Mouse (Mus musculus) layer of hippocampus, adult 11-12 months (tissue): ENCODE data around the gene Dnttip2.

ENCODE experiments used
- DNase-seq: peaks from one replicate; pipeline ENCODE4 v3.0.0; 2022; ENCODE audit warnings: low spot score

The Dnttip2 gene

DNA sequence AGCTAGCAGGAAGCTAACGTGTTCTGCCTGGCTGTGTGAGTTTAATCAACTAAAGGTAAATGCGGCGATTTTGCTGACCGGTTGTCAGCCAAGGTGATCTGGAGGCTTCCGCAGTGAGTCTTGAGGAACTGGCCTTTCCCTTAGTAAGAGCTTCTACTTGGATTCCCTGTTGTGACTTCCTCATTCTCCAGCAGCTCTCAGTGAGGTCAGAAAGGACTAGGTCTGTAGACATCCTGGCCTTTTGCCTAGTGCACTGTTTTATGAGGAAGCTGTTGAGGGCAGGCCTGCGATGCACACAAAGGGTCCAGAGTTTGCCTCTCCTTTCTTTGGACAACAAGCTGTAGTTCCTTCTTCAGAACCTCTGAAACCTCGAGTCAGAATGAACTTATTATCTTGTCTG lies 16.5 kb downstream of the Dnttip2 start:
- DNase-seq: peak; percentile 51

DNA sequence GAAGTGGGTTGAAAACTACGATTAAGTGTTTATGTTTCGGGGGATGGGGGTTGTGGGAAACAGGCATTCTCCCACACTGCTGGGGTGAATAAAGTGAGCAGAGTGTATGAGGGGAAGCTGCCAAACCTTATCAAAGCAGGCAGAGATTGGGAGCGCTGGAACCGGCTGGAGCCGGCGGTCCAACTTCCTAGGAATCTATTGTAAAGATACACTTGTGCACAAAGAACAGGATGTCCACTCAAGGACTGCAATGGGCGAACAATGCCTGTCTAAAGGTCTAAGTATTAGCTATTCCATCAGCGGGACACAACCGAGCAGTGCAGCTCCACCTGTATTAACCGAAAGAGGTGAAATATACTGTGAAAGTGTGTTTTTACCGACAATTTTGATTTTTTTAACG lies 17.6 kb downstream of the Dnttip2 start:
- DNase-seq: no peak

DNA sequence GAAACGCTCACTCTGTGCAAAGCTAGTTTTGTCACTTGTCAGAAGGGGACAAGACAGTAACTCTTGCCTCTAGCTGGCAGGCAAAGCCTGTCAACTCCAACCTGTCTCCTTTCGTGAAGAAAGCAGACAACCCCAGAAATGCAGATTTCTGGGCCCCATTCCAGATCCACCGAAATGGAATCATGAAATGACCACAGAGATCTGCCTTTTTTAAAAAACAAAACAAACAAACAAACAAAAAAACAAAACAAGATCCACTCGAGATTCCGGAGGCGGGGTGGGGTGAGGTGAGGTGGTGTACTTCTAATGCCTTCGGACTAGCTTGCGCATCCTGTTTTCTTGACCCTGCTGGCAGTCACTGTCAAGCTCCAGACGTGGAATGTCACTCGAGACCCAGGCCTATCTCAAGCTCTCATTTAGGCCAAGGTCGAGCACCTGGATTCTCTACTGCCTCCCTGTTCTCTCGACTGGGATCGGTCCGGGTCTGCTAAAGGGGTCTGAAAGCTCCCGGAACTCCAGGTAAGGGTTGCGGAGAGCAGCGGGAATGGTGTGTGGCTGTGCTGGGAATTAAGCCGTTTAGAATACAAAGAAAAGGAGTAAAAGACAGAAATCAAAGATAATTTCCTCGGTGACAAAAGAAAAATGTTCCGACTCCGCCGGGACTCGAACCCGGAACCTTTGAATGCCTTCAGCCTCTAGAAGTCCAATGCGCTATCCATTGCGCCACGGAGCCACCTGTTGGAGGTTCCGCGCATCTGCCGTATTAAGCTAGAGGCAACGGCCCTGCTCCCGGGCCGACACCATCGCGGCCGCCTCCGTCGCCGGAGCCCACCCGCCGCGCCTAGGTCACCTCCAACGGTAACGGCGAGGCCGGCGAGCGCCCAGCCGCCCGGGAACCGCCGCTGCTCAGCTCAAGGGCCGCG lies 18.4 kb downstream of the Dnttip2 start:
- DNase-seq: peak; percentile 94

DNA sequence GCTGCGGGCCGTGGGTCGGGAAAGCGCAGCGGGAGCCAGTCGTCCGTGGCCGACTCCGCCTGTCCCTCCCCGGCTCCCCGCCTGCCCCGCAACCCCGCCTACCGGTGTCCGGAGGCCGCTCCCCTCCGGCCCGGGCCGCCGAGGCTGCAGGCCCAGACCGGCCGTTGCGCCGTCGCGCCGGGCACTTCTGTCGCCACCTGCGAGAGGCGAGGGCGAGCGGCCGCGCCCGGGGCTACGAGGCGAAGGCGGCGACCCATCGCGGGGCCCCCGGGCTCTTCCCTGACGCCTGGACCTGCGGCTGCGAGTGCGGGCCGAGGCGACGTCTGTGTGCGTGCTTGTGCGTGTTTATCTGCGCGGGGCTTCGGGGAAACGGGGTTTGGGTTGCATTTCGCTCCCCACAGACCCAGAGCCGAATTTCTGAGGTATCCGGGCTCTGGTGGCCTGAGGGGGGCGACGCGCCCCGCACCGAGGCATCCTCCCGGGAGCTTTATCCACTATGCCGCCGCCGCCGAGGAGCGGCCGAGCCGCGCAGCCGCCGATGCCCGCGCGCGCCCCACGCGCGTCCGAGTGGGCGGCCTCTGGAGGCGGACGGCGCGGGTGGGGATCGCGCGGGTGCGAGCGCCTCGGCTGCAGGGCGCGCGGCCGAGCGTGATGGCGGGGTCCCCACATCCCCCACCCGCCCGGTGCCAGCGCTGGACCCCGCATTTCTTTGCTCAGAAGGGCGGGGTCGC lies 19.2 kb downstream of the Dnttip2 start:
- DNase-seq: no peak

DNA sequence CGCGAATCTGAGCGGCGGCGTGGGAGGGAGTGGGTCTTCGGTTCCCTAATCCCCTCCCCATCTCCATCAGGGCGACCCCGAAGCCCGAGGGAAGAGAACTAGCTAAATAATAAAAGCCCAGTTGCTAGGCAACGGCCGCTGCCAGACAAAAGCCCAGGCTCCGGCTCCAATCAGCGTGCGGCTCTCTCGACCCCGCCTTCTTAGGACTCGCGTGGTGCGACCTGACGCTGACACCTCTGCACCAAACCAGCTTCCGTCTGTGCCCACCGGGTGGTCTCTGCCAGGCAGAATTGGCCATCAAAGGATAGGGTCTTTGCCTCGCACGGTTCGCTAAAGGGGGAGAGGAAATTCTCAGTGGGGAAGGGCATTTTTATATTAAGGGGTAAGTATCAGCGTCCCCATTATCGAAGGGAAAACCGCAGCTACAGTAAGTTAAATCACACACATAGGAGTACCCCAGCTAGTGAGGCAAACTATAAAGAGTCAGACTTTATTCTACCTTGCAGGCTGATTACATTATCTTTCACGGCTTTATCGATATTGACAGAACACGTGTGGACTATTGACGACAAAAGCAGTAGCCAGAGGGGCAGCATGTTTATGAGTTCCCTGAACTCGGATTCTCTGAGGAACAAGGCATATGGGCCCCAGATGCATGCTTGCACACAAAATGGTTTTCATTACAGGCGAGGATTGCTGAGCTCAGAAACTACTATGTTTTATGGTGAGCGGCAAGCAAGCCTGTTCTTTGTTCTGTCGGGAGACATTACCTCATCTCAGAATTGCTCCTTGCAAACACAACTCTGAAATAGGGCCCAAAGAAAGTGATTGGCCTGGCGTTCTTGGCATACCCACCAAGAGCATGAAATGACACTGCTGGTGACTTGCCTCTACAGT lies 20.0 kb downstream of the Dnttip2 start, which contains the start of gene Bcar3:
Gene Bcar3 (plus strand): TSS at position 183 of the 897 bp plus-strand sequence.
- DNase-seq: peak; percentile 96

DNA sequence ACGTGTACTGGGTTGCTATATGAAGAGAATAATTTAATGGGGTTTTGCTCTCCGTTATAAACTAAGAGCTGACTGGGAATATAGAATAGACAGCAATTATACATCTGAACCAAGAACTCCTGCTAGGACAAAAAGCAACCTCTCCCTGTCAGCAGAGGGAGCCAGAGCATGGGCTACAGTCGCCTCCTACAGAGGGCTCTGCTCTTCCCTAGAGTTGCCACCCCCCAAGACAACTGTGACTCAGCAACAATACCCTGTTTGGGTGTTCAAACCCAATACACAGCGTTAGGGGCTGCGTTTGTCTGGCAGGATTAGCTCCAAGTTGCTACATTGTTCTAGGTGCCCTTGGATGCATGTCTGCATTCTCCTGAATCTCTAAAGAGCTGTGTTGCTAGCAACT lies 21.3 kb downstream of the Dnttip2 start:
- peak; percentile 63 for DNase-seq

DNA sequence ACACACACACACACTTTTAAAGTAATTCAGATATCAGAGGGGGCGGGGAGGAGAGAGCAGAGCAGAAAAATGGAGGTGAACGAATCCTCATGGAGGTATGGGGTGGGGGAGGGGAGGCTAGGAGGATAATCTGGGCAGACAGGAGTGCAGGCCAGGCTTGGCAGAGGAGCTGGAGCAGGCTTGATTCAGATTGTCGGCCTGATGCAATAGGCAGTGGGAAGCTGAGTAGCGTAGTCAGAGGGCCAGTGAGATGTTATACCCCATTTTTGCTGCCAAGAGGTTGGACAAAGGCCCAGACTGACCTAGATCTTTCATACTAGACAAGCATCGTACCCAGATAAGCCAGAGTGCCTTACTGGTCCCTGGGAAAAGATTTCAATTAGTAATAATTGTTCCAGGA lies 22.8 kb downstream of the Dnttip2 start:
- DNase-seq: no peak

DNA sequence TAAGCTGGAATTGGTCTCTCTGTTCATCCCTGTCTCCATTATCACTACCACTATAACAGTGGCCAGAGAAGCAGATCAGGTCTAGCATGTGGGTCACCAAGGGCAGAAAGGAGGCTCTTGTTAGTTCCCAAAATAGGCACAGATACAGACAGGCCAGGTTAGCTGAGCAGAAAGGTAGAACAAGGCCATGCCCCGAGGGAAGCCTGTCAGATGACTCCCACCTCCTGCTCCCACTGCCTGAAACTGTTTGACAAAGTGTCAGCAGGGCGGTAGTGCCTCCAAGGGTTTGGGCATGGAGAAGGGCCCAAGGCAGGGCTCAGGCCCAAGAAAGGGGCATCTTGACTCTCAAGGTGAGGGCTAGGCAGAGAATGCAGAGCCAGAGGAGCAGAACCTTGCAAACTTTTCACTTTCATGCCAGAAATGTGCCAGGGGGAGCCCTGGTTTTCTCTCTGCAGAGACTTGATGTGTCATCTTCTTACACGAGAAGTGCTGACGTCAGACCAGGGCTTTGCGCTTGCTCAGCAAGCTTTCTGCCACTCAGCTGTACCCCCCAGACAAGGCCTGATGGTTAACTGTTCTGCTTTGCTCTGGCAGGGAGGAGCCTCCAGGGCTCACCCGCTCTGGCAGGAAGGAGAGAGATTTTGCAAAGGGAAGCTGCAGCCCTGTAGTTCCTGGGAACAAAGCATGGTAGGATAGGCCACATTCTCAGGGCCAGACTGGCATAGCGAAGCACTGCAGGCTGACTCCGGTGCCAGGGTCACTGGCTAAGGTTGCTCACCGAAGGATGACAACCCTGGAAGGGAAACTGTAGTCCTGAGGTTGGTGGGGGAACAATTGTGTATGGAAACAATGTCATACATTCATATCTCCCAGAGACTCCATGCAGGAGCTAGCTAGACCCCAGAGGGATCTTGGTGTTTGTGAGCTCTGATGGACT lies 27.1 kb downstream of the Dnttip2 start:
- DNase-seq: peak; percentile 77

DNA sequence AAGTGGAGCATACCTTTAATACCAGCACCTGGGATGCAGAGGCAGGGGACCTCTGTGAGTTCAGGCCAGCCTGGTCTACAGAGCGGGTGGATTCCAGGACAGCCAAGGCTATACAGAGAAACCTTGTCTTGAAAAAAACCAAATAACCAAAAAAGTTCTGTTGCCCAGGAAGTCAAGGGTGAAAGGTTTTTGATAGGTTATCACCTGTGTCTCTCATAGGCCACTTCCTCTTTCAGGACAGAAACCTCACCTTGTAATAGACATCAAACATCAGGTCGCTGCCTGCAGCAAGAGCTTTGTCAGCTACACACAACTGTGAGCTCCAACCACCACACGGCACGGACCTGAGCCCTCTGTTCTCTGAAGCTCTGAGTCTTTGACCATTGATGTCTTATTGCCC lies 30.4 kb downstream of the Dnttip2 start:
- no peak for DNase-seq

DNA sequence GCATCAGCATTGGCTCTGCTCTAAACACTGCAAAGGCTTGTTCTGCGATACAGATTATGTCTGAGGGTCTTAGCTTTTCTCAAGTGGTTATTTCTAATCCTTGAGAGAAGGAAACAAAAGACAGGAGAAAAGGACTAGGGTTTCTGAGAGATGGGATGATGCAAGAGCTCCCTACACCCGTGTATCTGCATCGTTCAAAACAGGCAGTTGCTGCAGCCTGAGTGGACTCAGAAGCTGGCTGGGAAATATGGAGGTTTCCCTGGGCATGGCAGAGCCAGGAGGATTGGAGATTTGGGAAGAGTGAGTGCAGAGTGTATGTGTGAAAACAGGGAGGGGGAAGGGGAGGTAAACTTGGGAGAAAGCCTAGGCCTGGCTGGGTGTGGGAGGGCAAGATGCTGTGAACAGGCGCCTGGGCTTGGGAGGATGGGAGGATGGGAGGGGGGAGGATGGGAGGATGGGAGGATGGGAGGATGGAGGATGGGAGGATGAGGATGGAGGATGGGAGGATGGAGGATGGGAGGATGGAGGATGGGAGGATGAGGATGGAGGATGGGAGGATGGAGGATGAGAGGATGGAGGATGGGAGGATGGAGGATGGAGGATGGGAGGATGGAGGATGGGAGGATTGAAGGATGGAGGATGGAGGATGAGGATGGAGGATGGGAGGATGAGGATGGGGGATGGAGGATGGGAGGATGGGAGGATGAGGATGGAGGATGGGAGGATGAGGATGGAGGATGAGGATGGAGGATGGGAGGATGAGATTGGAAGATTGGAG lies 33.9 kb downstream of the Dnttip2 start:
- no peak for DNase-seq

DNA sequence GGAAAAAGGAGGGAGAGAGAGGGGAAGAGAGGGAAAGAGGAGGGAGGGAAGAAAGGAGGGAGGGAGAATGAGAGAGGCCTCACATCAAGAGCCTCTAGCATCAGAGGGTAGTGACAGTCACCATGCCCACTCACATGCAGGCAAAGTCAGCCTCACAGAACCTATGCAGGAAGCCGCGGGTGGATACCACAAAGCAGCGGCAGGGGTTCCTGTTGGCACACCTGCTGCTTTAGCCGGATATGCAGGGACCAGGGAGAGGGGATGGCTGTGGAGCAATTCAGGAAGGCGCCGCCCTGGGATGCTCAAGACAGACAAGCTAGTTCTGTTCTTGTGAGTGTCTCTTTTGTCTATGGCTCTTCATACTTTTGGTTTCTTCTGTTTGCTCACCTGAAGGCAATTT lies 34.8 kb downstream of the Dnttip2 start:
- no peak for DNase-seq

DNA sequence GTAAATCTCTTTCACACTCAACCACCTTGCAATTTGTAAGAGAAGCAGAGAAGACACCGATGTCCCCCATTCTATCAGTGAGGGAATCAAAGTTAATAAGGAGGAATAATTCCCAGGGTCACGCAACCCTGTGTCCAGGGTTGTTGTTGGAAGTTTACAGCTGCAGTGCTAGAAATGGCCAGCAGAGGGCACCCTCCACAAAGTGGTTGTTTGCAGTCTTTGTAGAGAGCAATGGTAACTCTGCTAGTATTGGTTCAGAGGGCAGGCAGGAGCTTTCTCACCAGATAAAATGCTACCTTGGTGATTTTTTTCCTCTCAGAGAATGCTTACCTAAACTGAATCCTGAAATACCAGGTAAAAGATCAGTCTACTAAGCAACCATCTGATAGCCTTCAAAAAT lies 37.9 kb downstream of the Dnttip2 start:
- DNase-seq: peak; percentile 86

DNA sequence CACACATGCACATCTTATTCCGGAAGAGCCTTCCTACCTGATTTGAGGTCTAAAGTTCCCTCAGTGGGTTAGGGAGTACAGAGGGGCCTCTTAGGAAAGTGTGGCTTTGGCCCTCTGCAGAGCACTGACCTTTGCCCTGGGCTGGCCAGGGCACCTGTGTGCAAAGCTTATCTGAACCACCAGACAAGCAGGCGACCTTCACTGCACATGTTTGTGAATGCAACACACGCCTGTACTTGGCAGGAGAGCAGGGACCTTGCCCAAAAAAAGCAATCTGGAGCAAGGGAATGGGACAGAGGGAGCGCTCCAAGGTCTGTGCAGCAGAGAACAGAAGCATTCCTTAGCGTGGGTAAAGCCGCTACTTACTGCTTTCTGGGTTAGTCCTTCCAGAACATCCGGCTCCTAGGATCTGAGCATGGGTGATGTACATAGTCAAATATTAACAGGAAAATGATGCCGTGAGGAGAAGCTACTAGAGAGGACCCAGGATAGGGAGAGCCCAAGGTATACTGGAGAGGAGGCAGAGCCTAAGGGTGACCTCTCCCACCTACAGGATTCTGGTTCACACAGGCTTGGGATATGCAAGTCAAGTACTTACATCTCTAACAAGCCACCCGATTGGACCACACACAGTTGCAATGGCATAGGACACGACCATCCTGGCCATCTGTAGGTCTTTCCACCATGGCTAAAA lies 38.9 kb downstream of the Dnttip2 start:
- no peak for DNase-seq

DNA sequence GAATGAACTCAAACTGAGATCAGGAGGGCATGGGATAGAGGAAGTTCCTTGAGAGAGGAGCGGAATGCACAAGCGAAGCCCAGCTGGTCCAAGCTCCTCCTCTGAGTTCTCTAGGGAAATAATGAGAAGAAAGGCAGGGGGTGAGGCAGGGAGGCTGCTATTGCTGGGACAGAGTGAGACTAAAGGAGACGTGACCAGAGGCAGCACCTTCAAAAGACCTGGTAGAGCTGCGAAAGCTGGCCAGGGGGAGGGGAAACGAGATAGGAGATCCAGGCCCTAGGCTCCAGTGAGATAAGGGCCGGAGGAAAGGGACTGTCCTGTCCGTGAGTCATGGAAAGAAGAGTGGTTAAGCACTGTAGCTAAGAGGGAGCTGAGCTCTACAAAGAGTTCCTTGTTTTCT lies 39.7 kb downstream of the Dnttip2 start:
- no peak for DNase-seq

DNA sequence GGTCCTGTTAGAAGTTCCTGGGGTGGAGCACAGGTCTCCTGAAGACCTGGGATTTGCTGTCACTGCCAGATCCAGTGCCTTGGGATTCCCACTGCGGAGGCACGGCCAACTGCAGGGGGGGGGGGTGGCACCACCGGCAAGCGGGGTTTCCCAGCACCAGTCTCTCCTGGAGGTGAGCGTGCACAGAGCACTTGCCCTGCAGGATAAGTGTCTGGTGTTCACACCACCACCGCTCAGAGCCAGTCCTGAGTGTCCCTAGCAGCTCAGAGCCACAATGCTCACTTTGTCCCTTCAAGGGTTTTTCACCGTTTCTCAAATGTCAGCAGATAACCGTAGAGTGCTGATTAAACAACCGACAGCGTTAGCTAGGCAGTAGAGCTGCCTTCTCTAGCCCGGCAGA lies 42.4 kb downstream of the Dnttip2 start:
- no peak for DNase-seq

DNA sequence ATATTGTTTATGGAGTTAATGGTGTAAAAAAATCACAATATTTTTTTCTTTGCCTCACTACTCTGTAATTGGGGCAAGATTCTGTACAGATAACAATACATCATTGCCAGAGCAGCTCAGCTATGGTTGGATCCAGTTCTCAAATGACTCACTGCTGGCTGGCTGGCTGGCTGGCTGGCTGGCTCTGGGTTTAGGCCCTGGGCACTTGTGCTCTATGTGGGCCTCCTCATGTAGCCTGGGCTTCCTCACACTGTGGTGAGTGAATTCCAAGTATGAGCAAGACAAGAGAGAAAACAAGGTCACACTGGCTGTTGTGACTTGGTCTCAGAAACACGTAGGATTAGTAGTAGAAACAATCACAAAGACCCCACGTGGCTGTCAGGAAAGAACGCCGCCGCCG lies 43.2 kb downstream of the Dnttip2 start:
- DNase-seq: no peak

DNA sequence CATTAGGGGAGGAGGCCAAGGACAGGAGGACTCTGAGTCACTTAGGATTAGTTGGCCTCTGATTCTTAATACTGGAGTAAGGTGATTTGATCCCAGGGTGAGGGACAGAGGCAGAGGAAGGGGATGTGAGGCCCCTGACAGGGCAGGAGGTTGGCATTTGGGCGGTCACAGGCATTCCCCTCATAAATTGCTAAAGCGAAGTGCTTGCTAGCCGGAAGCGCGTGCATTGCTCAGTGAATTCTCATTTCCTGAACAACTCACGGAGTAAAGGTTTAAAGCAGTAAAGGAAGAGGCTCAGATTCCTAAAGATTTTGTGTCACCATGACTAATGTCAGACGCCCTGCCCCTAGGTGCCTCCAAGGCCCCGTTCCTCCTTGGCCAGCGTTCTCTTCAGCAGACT lies 48.0 kb downstream of the Dnttip2 start:
- DNase-seq: no peak

DNA sequence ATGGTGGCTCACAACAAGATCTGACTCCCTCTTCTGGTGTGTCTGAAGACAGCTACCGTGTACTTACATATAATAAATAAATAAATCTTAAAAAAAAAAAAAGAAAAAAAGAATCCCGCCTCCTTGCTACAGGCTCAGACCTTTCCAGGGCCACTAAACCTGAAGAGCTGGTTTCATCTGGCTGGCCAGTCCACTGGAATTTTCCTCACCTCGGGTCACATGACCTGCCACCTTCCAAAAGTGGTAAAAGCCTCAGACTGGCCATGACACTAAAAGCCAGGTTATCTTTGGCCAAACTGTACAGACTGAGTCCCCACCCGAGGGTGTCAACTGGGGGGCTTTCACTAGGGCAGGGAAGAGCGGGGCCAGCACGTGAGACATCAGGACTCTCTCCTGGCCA lies 49.7 kb downstream of the Dnttip2 start:
- DNase-seq: no peak

DNA sequence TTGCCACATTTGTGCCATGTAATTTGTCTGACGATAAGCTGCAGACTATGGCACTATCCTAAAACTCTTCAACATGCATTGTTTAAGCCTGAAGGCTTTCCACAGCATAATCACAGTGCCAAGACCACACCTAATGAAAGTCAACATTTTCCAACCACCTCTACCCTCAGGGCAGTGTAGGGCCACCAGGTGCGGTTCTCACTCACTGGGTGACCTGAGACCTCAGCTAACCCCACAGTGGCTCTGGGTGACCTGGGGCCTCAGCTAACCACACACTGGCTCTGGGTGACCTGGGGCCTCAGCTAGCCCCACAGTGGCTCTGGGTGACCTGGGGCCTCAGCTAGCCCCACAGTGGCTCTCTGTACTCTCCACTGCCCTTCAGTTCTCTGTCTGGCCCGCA lies 50.3 kb downstream of the Dnttip2 start:
- DNase-seq: no peak

DNA sequence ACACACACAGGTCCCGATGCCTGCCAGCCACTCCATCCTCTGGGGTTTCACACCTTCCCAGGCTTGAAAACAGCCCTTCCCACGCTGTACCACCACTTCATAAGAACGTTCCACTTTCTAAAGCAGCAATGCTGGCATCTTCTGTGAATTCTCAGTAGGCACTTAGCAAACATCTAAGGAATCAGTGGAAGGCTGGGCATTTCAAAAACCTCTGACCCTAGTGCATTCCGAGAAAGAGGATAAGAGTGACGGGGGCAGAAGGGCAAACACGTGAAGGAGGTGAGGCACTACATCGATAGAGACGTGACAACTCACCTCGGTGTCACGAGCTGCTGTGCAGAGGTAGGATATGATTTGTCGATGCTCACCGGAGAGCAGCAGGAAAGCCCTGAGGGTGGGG lies 56.3 kb downstream of the Dnttip2 start:
- no peak for DNase-seq
